Mouse (Mus musculus) gastrocnemius, postnatal 36 days (tissue): ENCODE measurements around the gene Psme4. TPM values are rescaled to one million over a fixed set of nuclear protein-coding genes. Genes with fewer than 3 reads are reported as not detected.

Experiments
- DNase-seq, 2 experiments: peaks; one replicate each; pipeline ENCODE4 v3.0.0; 2022
- intact Hi-C: fragments of 180-260 bp; cut with DNase I; formaldehyde crosslinking; loops from one replicate; pipeline ENCODE4 v1.15.1; 2025
- total RNA-seq, 2 experiments: library from RNA; stranded (reverse); gene quantifications; 2 replicates each; pipeline ENCODE4 v1.2.3; 2021

Gene Psme4
- total RNA-seq, 2 experiments from 2014 or later: 152 to 161 TPM

DNA sequence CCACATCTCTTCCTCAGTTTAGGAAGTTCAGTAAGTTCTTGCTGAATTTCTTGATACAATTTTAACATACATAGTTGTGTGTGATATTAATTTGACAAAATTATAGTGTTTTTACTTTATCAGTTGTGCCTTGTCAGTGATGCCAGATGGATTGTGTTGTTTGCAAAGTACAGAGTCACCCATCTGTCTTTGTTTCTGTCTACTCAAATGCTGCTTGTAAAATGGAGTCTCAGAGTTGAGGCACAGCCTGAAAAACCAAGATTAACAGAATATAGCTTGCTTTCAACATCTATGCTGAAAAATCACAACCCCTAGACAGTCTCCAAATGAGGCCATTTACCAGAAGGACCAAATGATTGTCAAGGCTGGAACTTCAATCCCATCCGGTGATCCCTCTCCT, 157.0 kb downstream of the Psme4 start:
- intact Hi-C loops: no loop called here
- DNase-seq: no peak

Other genes starting within 250 kb of the Psme4 start
- 100 to 1,000 TPM; 109 to 127 TPM for gene Acyp2, start 122.1 kb upstream of the Psme4 start, total RNA-seq
- under 1 TPM in 1 of 2 experiments, not detected in 1; 0.07 TPM for gene Gpr75, start 113.6 kb downstream of the Psme4 start, total RNA-seq
- gene Asb3, start 113.7 kb downstream of the Psme4 start, total RNA-seq: 1 to 10 TPM; 5.5 to 6.7 TPM
- gene Erlec1, start 182.6 kb downstream of the Psme4 start, total RNA-seq: 10 to 100 TPM; 26.9 to 28.5 TPM
- 10 to 100 TPM; 14.4 to 16.1 TPM for gene Chac2, start 214.6 kb downstream of the Psme4 start, total RNA-seq